Mouse (Mus musculus): Measurements from ENCODE around the gene Nuak2. TPM values are rescaled to one million over a fixed set of nuclear protein-coding genes. Genes with fewer than 3 reads are reported as not detected.
A peak's percentile ranks its signal among the peaks of the same experiment; 100 is the strongest.
"Not testable (repeated sequence)": the region's sequence is repeated elsewhere in the genome, so short reads cannot be mapped to it uniquely, and the experiment has no call there.

The Nuak2 gene
- polyA plus RNA-seq (2016; fragmentation: Nextera tagmentation; extraction: Ambion mirVana): 94.9 and 101 TPM in 2 replicates

GRCm38 (mm10) chr1:132315889-132316624 lies at the start of gene Nuak2:
TSS of gene Nuak2 (plus strand) at chr1:132316126.
- Histone ChIP-seq H3K4me2 (replicated peaks) (peak within 1 kb of the TSS; percentile 63), H3K27me3 (peaks cover 8% of the 10 kb centered on the region; the same call in 1 of the 2 replicates), H3K27ac (replicated peaks) (peak within 1 kb of the TSS; percentile 98), H3K4me3 (peak within 1 kb of the TSS; percentile 89), H3K36me3 (0 out of 2 replicates have a peak, but pooled peaks cover 7% of the 10 kb centered on the region), H3K9ac (replicated peaks) (peak within 1 kb of the TSS; percentile 95), H3K9me3 (no peaks in the 10 kb centered on the region), H3K4me1 (peaks cover 44% of the 10 kb centered on the region)
- WGBS: under 1% methylated on average over 65 of the region's 67 CpGs
- ATAC-seq (ENCODE audit: low FRiP score, low read depth): peak; percentile 84

- H3K4me1 ChIP-seq: peaks cover 18% of the 10 kb centered on the region; the same call in 1 of the 2 replicates
- H3K27me3 ChIP-seq: 0 out of 2 replicates have a peak, but pooled peaks cover 3% of the 10 kb centered on the region
- H3K27ac ChIP-seq (replicated peaks): no peak overlapping the region
- 68% methylated on average over 8 of the region's 8 CpGs for WGBS
- H3K9me3 ChIP-seq: no peaks in the 10 kb centered on the region
- no peaks in the 10 kb centered on the region for H3K36me3 ChIP-seq
- no peak overlapping the region for H3K4me3 ChIP-seq
- ATAC-seq (ENCODE audit: low FRiP score, low read depth): no peak
- H3K9ac ChIP-seq (replicated peaks): no peak overlapping the region
- no peak overlapping the region for H3K4me2 ChIP-seq (replicated peaks)
Measured at GRCm38 (mm10) chr1:132266791-132267557, 49.0 kb upstream of the Nuak2 start.

GRCm38 (mm10) chr1:132267959-132268358 lies 48.0 kb upstream of the Nuak2 start:
- H3K9ac ChIP-seq (replicated peaks): no peak overlapping the region
- no peaks in the 10 kb centered on the region for H3K9me3 ChIP-seq
- 68% methylated on average over 2 of the region's 2 CpGs for WGBS
- H3K4me1 ChIP-seq: peaks cover 18% of the 10 kb centered on the region; the same call in 1 of the 2 replicates
- no peak overlapping the region for H3K4me2 ChIP-seq (replicated peaks)
- no peaks in the 10 kb centered on the region for H3K36me3 ChIP-seq
- no peak overlapping the region for H3K4me3 ChIP-seq
- H3K27me3 ChIP-seq: 0 out of 2 replicates have a peak, but pooled peaks cover 3% of the 10 kb centered on the region
- H3K27ac ChIP-seq (replicated peaks): no peak overlapping the region
- ATAC-seq (ENCODE audit: low FRiP score, low read depth): no peak

- 0 out of 2 replicates have a peak, but pooled peaks cover 3% of the 10 kb centered on the region for H3K27me3 ChIP-seq
- H3K4me2 ChIP-seq (replicated peaks): no peak overlapping the region
- no peaks in the 10 kb centered on the region for H3K36me3 ChIP-seq
- H3K9me3 ChIP-seq: no peaks in the 10 kb centered on the region
- no peak overlapping the region for H3K9ac ChIP-seq (replicated peaks)
- no peak overlapping the region for H3K4me3 ChIP-seq
- no peak overlapping the region for H3K27ac ChIP-seq (replicated peaks)
- ATAC-seq (ENCODE audit: low FRiP score, low read depth): no peak
- 60% methylated on average over 7 of the region's 7 CpGs for WGBS
- H3K4me1 ChIP-seq: peaks cover 16% of the 10 kb centered on the region; the same call in 1 of the 2 replicates
Measured at GRCm38 (mm10) chr1:132268418-132269060, 47.4 kb upstream of the Nuak2 start.

- peaks cover 13% of the 10 kb centered on the region; the same call in 1 of the 2 replicates for H3K4me1 ChIP-seq
- H3K4me2 ChIP-seq (replicated peaks): no peak overlapping the region
- no peak overlapping the region for H3K9ac ChIP-seq (replicated peaks)
- no peaks in the 10 kb centered on the region for H3K36me3 ChIP-seq
- H3K27me3 ChIP-seq: 0 out of 2 replicates have a peak, but pooled peaks cover 3% of the 10 kb centered on the region
- ATAC-seq (ENCODE audit: low FRiP score, low read depth): no peak
- H3K9me3 ChIP-seq: no peaks in the 10 kb centered on the region
- WGBS: 54% methylated on average over 3 of the region's 3 CpGs
- H3K27ac ChIP-seq (replicated peaks): no peak overlapping the region
- no peak overlapping the region for H3K4me3 ChIP-seq
Measured at GRCm38 (mm10) chr1:132271237-132271636, 44.7 kb upstream of the Nuak2 start.

GRCm38 (mm10) chr1:132276694-132277093 lies 39.2 kb upstream of the Nuak2 start:
- no peaks in the 10 kb centered on the region for H3K36me3 ChIP-seq
- H3K4me2 ChIP-seq (replicated peaks): no peak overlapping the region
- H3K9me3 ChIP-seq: no peaks in the 10 kb centered on the region
- no peak overlapping the region for H3K9ac ChIP-seq (replicated peaks)
- ATAC-seq (ENCODE audit: low FRiP score, low read depth): no peak
- H3K27ac ChIP-seq (replicated peaks): no peak overlapping the region
- 79% methylated on average over 3 of the region's 3 CpGs for WGBS
- no peaks in the 10 kb centered on the region for H3K27me3 ChIP-seq
- no peak overlapping the region for H3K4me3 ChIP-seq
- H3K4me1 ChIP-seq: peaks cover 7% of the 10 kb centered on the region

GRCm38 (mm10) chr1:132277124-132277523 lies 38.8 kb upstream of the Nuak2 start:
- ATAC-seq (ENCODE audit: low FRiP score, low read depth): no peak
- no peaks in the 10 kb centered on the region for H3K36me3 ChIP-seq
- H3K27ac ChIP-seq (replicated peaks): no peak overlapping the region
- H3K9me3 ChIP-seq: no peaks in the 10 kb centered on the region
- 74% methylated on average over 6 of the region's 6 CpGs for WGBS
- no peak overlapping the region for H3K9ac ChIP-seq (replicated peaks)
- peaks cover 12% of the 10 kb centered on the region for H3K4me1 ChIP-seq
- H3K27me3 ChIP-seq: no peaks in the 10 kb centered on the region
- no peak overlapping the region for H3K4me2 ChIP-seq (replicated peaks)
- no peak overlapping the region for H3K4me3 ChIP-seq

DNA sequence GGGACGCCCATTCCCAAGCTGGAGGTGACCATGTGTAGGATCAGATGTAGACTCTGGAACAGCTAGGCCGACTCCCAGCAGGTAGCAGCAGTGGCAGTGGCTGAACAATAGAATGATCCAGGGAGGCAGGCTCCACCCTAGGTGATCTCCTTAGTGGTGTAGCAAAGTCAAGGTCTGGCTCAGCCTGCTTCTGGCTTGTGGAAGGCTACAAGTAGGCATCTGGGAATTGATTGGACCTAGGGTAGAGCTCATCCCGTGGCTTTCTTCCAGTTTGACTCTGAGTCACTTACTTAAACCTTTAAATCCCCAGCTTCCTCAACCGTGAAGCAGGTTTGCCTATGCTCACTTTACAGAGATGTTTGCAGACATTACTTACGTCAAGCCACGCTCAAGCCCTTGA lies 35.3 kb upstream of the Nuak2 start:
- H3K4me2 ChIP-seq (replicated peaks); H3K9ac ChIP-seq (replicated peaks); H3K36me3 ChIP-seq; H3K9me3 ChIP-seq; H3K4me3 ChIP-seq; H3K27me3 ChIP-seq; H3K27ac ChIP-seq (replicated peaks); ATAC-seq (ENCODE audit: low FRiP score, low read depth): not testable (repeated sequence)
- H3K4me1 ChIP-seq: peaks cover 30% of the 10 kb centered on the region
- WGBS: 69% methylated on average over 6 of the region's 6 CpGs

GRCm38 (mm10) chr1:132281523-132282176 lies 34.3 kb upstream of the Nuak2 start:
- H3K4me1 ChIP-seq: peaks cover 33% of the 10 kb centered on the region
- H3K27ac ChIP-seq (replicated peaks): peak overlapping the region; percentile 80
- 9% methylated on average over 8 of the region's 8 CpGs for WGBS
- H3K4me3 ChIP-seq: no peak overlapping the region
- no peaks in the 10 kb centered on the region for H3K36me3 ChIP-seq
- no peaks in the 10 kb centered on the region for H3K9me3 ChIP-seq
- H3K4me2 ChIP-seq (replicated peaks): peak overlapping the region; percentile 27
- ATAC-seq (ENCODE audit: low FRiP score, low read depth): peak; percentile 57
- peaks cover 16% of the 10 kb centered on the region for H3K27me3 ChIP-seq
- 0 out of 2 replicates have a peak overlapping the region, but pooled peaks have one; percentile 4 for H3K9ac ChIP-seq (replicated peaks)

GRCm38 (mm10) chr1:132282177-132282536 lies 33.8 kb upstream of the Nuak2 start:
- ATAC-seq (ENCODE audit: low FRiP score, low read depth): no peak; the same call in none of the 2 replicates
- no peak overlapping the region for H3K4me3 ChIP-seq
- H3K27me3 ChIP-seq: peaks cover 16% of the 10 kb centered on the region
- H3K9me3 ChIP-seq: no peaks in the 10 kb centered on the region
- H3K4me1 ChIP-seq: peaks cover 36% of the 10 kb centered on the region
- H3K9ac ChIP-seq (replicated peaks): no peak overlapping the region
- H3K27ac ChIP-seq (replicated peaks): peak overlapping the region; percentile 80
- WGBS: 87% methylated on average over 2 of the region's 2 CpGs
- no peaks in the 10 kb centered on the region for H3K36me3 ChIP-seq
- no peak overlapping the region for H3K4me2 ChIP-seq (replicated peaks)

GRCm38 (mm10) chr1:132283018-132283417 lies 32.9 kb upstream of the Nuak2 start:
- Histone ChIP-seq H3K9ac (replicated peaks) (no peak overlapping the region), H3K36me3 (no peaks in the 10 kb centered on the region), H3K9me3 (no peaks in the 10 kb centered on the region), H3K4me1 (peaks cover 45% of the 10 kb centered on the region), H3K27ac (replicated peaks) (peak overlapping the region; percentile 80), H3K4me3 (no peak overlapping the region), H3K4me2 (replicated peaks) (no peak overlapping the region), H3K27me3 (peaks cover 19% of the 10 kb centered on the region)
- 43% methylated on average over 13 of the region's 13 CpGs for WGBS
- ATAC-seq (ENCODE audit: low FRiP score, low read depth): peak; percentile 41

Measured in midbrain, embryonic 12.5 days (tissue).